Mouse (Mus musculus) gastrocnemius, adult 2 months (tissue): ENCODE results near the gene Pfn5. TPM values are rescaled to one million over a fixed set of nuclear protein-coding genes. Genes with fewer than 3 reads are reported as not detected.
"Not testable (repeated sequence)": the region's sequence is repeated elsewhere in the genome, so short reads cannot be mapped to it uniquely, and the experiment has no call there.

Source experiments
- DNase-seq: peaks from one replicate; pipeline ENCODE4 v3.0.0; 2022
- H3K27ac ChIP-seq: fragments of 200-600 bp; 2 replicates; pipeline ENCODE4 v1.8.1; 2022; ENCODE audit warnings: mild to moderate bottlenecking
- H3K4me3 ChIP-seq: fragments of 200-600 bp; 2 replicates; pipeline ENCODE4 v1.8.1; 2022; ENCODE audit warnings: mild to moderate bottlenecking, moderate library complexity
- CTCF ChIP-seq: fragments of 200-600 bp; IDR thresholded peaks from 2 replicates; pipeline ENCODE4 v1.8.1; 2022; ENCODE audit warnings: antibody characterized with exemption, mild to moderate bottlenecking, moderate library complexity
- intact Hi-C: fragments of 180-260 bp; cut with DNase I; formaldehyde crosslinking; loops from one replicate; pipeline ENCODE4 v1.15.1; 2025
- long read RNA-seq, 2 experiments: library from polyadenylated mRNA; stranded (forward); transcript quantifications; one replicate each; pipeline ENCODE4 v2.0.0; 2021
- total RNA-seq, 2 experiments: library from RNA; stranded (reverse); gene quantifications; 2 replicates each; pipeline ENCODE4 v1.2.3; 2021

Pfn5 gene
- not detected for total RNA-seq
- long read RNA-seq, experiment 1: 0 reads
- long read RNA-seq, experiment 2: 0 reads

DNA sequence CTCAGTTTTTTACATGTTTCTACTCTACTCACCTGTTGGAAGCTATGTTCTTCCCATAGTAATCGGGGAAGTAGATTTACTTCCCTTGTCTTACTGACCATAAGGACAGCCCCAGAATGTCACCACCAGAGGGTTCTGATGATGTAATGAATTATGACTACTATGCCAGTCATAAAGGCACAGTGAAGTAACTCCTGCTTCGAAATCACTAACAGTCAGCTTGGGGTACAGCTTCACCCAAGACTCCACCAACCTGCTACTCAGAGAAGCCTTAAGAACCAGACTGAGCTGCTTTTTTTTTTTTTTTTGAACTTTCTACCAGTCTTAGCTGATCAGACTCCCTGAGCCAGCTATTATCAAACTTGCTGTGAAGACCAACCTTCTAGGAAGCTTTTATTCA is at the start of gene Pfn5, which contains the start of gene Asb12:
Gene Pfn5, plus strand, starts transcription at position 218 of the 400 bp plus-strand sequence.
Gene Asb12, minus strand, starts transcription at position 101 of the 400 bp plus-strand sequence.
- Histone ChIP-seq H3K27ac (no peak within 1 kb of the TSS), H3K4me3 (no peak within 1 kb of the TSS)
- no peak for TF ChIP-seq CTCF
- intact Hi-C loops: no loop called here
- no peak for DNase-seq

GRCm38 (mm10) chrX:95523883-95524282 is 34.0 kb upstream of the Pfn5 start:
- Histone ChIP-seq H3K4me3 (no peak overlapping the region), H3K27ac (no peak overlapping the region)
- intact Hi-C loops: no loop called here
- DNase-seq: no peak
- no peak for TF ChIP-seq CTCF

DNA sequence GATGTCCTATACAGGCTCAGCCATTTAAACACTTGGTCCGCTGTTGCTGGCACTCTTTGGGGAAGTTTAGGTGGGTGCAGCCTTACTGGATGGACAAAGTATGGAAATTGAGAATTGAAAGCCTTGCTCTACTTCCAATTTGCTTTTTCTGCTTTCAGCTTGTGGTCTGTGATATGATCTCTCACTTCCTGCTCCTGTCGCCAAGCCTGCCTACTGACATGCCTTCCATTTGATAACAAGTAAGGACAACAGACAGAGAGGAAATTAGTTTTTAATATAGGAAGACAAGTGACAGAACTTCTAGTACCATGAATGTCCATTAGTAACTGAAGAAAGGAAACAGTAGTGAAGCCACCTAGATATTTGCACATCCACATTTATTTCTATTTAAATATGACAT is 32.7 kb upstream of the Pfn5 start:
- intact Hi-C loops: no loop called here
- H3K4me3 ChIP-seq: no peak overlapping the region
- no peak for DNase-seq
- no peak for TF ChIP-seq CTCF
- H3K27ac ChIP-seq: no peak overlapping the region

DNA sequence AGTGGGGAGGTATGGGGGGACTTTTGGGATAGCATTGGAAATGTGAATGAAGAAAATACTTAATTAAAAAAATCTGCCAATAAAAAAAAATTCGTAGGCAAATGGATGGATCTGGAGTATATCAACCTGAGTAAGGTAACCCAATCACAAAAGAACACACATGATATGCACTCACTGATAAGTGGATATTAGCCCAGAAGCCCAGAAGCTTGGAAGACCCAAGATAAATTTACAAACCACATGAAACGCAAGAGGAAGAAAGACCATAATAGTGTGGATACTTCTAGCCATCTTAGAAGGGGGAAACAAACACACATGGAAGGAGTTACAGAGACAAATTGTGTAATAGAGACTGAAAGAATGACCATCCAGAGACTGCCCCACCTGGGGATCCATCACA is 22.4 kb upstream of the Pfn5 start:
- H3K4me3 ChIP-seq, intact Hi-C loops, H3K27ac ChIP-seq, DNase-seq: not testable (repeated sequence)

DNA sequence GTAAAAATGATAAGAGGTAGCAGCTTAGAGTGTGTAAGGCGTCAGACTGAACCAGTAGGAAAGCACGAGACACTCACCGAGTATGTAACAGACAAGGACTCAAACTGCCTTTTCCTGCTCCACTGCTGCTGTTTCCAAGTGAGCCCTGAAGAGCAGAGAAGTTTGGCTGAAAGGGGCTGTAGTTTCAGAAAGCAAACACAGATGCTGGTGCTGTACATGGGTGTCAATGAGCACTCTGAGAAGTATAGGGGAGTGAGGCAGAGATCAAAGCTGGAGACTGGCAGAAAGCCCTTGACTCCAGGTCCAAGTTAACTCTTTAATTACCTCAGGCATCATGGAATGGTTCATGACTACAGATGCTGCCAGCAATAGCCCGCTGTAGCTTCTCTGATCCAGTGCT is 3.6 kb upstream of the Pfn5 start:
- intact Hi-C loops: no loop called here
- no peak for DNase-seq
- no peak for TF ChIP-seq CTCF
- H3K27ac ChIP-seq: no peak overlapping the region
- H3K4me3 ChIP-seq: no peak overlapping the region

DNA sequence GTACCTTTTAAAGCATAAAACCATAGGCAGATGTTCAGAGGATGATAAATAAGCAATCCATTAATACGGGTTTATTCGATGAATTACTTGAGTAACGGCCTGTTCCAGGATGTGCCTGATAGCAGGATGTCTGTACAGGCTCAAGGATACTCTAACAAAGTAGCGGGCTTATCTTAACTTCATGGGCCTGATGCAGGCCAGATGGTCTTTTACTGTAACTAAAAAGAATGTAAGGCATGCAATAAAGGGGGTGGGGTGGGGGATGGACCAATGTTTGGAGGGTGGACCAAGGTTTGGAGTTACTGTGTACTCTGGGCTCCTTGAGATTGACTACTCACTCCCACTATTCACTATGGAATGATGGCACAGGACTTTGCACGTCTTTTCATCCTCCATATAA is 42.7 kb downstream of the Pfn5 start:
- no peak overlapping the region for H3K27ac ChIP-seq
- intact Hi-C loops: no loop called here
- TF ChIP-seq CTCF: no peak
- DNase-seq: no peak
- no peak overlapping the region for H3K4me3 ChIP-seq

Other genes with a start within 250 kb of the Pfn5 start
- gene Amer1, start 113.2 kb upstream of the Pfn5 start, total RNA-seq: 1 to 10 TPM; 2.9 to 4.8 TPM
- gene Asb12, start 117 bp upstream of the Pfn5 start, total RNA-seq: 10 to 100 TPM; 51.1 to 51.7 TPM
- 1 to 10 TPM in 1 of 2 experiments, under 1 TPM in 1; 0.69 to 1.2 TPM for gene Zc4h2, start 100.4 kb downstream of the Pfn5 start, total RNA-seq
- under 1 TPM; 0.45 to 0.61 TPM for gene Zc3h12b, start 153.6 kb downstream of the Pfn5 start, total RNA-seq